Mouse (Mus musculus): ENCODE results near the gene Fbxl8. TPM values are rescaled to one million over a fixed set of nuclear protein-coding genes. Genes with fewer than 3 reads are reported as not detected.

Fbxl8 gene
- total RNA-seq (2014; rRNA removed; ENCODE audit: low replicate concordance) (1.5 and 6.4 TPM in 2 replicates), polyA plus RNA-seq (2015; fragmentation: Nextera tagmentation; extraction: Ambion mirVana) (3.6 and 4.3 TPM in 2 replicates)

DNA sequence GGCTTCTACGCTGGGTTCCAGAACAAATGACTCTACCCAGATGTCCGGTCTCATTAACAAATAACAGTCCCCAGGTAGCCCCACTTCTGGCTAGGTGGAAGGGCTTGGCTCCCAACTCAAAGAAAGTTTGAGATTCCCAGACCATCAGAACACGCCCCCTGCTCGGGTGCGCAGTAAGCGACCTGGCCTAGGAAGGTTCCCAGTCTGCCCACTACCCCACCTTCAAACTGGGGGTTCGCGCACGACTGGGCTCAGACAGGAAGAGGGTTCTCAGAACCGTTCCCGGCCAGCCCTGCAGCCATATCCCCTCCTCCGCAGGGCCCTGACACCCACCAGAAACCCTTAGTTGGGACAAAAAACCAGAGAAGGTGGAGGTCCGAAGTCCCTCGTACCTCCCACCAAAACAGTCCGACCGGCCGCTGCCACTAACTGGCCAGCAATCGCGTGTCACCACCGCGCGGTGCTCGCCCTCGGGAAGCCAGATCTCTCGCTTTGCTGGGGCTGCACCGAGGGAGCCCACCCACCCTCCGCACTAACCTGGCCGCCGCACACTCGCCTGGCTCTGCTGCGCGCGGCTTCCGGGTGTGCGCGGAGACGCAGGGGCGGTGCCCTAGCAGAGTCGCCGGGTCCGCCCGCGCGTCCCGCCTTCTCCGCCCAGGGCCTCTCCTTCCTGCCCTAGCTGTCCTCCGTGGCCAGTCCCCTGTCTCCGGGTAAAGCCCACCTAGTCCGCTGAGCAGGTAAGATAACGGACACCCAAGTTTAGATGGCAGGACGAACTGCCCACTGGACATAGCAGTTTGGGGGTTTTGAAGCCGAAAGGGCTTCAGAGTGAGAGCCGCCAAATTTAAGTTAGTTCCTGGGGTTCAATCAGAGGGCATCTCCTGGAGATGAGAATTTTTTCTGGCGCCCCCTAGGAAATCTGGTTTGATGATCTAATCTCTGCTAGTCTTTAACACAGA is at the start of gene Fbxl8, which contains the start of gene Tradd:
Fbxl8 (plus strand) TSS at position 625 of the 959 bp plus-strand sequence.
Tradd (minus strand) TSS at position 586 of the 959 bp plus-strand sequence.
- peaks cover 9% of the 10 kb centered on the region for H3K27me3 ChIP-seq (ENCODE audit: control insufficient read depth, insufficient read depth, low read length)

DNA sequence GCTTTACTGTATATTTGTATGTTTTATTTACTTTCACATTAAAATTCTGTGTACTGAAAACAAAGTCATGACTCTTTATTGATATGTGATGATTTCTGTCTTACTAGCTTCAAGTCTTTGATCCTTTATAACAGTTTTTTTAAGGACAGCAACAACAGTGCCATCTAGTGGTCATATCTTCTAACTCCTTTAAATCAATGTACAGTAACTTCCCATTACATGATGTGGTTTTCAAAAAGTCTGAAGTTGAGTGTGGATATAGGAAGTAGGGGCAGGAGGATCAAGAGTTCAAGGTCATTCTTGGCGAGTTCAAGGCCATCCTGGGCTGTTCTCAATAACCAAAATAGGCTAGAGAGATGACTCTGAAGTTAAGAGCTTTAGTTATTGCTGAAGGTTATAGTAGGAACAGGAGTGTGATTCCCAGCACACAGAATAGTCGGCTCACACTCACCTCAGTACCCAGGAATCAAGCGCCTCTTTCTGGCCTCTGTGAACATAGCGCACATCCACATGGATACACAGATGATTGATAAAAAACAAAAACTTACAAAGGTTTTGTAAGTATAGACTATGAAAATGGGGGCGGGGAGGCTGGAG is 46.4 kb upstream of the Fbxl8 start:
- H3K9me3 ChIP-seq (replicated peaks; ENCODE audit: control insufficient read depth, low read length): no peaks in the 10 kb centered on the region
- peaks cover 17% of the 10 kb centered on the region for H3K36me3 ChIP-seq (replicated peaks; ENCODE audit: control insufficient read depth, insufficient read depth, low read length)
- H3K4me2 ChIP-seq (ENCODE audit: low read depth, low read length): no peak overlapping the region
- no peaks in the 10 kb centered on the region for H3K4me1 ChIP-seq (ENCODE audit: control insufficient read depth, insufficient read depth)
- H3K9ac ChIP-seq (replicated peaks; ENCODE audit: low read depth, low read length): no peak overlapping the region
- 72% methylated on average over 5 of the region's 5 CpGs for WGBS
- ATAC-seq (ENCODE audit: insufficient read depth, low read depth) (no peak), DNase-seq (ENCODE audit: low spot score) (peak; percentile 69)
- no peak overlapping the region for H3K27ac ChIP-seq (ENCODE audit: low read depth)
- no peaks in the 10 kb centered on the region for H3K27me3 ChIP-seq (ENCODE audit: control insufficient read depth, insufficient read depth, low read length)
- TF ChIP-seq CTCF (IDR thresholded peaks at IDR 0.05; ENCODE audit: low read depth) (peak; percentile 74), EP300 (IDR thresholded peaks at IDR 0.05; ENCODE audit: low read depth) (no peak)
- no peak overlapping the region for H3K4me3 ChIP-seq (ENCODE audit: low read depth, low read length)

More for the DNA sequence above, at the start of gene Fbxl8, which contains the start of gene Tradd:
- 0 out of 2 replicates have a peak, but pooled peaks cover 4% of the 10 kb centered on the region for H3K36me3 ChIP-seq (replicated peaks; ENCODE audit: control insufficient read depth, insufficient read depth, low read length)
- no peak for TF ChIP-seq CTCF (IDR thresholded peaks at IDR 0.05; ENCODE audit: low read depth)
- TF ChIP-seq EP300 (IDR thresholded peaks at IDR 0.05; ENCODE audit: low read depth): no peak
- DNase-seq (ENCODE audit: low spot score): peak; percentile 67
- peak within 1 kb of the TSS; percentile 74 for H3K4me3 ChIP-seq (ENCODE audit: low read depth, low read length)
- no peaks in the 10 kb centered on the region for H3K9me3 ChIP-seq (replicated peaks; ENCODE audit: control insufficient read depth, low read length)
- WGBS: under 1% methylated on average over 54 of the region's 54 CpGs
- peak within 1 kb of the TSS; percentile 94 for H3K4me2 ChIP-seq (ENCODE audit: low read depth, low read length)
- peak; percentile 66 for ATAC-seq (ENCODE audit: insufficient read depth, low read depth)
- H3K9ac ChIP-seq (replicated peaks; ENCODE audit: low read depth, low read length): peak within 1 kb of the TSS; percentile 55
- H3K4me1 ChIP-seq (ENCODE audit: control insufficient read depth, insufficient read depth): peaks cover 24% of the 10 kb centered on the region
- no peak within 1 kb of the TSS for H3K27ac ChIP-seq (ENCODE audit: low read depth)

DNA sequence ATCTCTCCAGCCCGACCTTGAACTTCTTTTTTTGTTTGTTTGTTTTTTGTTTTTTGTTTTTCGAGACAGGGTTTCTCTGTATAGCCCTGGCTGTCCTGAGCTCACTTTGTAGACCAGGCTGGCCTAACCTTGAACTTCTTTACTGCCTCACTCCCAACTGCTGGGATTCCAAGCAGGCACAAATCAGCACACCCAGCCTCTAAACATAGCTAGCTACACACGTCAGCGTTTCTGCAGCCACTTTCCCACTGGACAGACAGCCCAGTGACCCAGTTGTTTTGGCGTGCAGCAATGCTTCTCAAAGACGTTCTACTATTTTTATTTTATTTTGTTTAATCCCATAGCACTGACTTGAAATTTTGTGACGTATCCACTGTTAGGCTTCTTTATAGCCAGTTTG is 40.6 kb upstream of the Fbxl8 start:
- Histone ChIP-seq H3K27me3 (ENCODE audit: control insufficient read depth, insufficient read depth, low read length) (no peaks in the 10 kb centered on the region), H3K9ac (replicated peaks; ENCODE audit: low read depth, low read length) (no peak overlapping the region), H3K36me3 (replicated peaks; ENCODE audit: control insufficient read depth, insufficient read depth, low read length) (no peaks in the 10 kb centered on the region), H3K4me1 (ENCODE audit: control insufficient read depth, insufficient read depth) (peaks cover 17% of the 10 kb centered on the region), H3K9me3 (replicated peaks; ENCODE audit: control insufficient read depth, low read length) (no peaks in the 10 kb centered on the region), H3K27ac (ENCODE audit: low read depth) (peak overlapping the region; percentile 92), H3K4me3 (ENCODE audit: low read depth, low read length) (0 out of 2 replicates have a peak overlapping the region, but pooled peaks have one; percentile 99), H3K4me2 (ENCODE audit: low read depth, low read length) (0 out of 2 replicates have a peak overlapping the region, but pooled peaks have one; percentile 96)
- TF ChIP-seq EP300 (IDR thresholded peaks at IDR 0.05; ENCODE audit: low read depth) (no peak), CTCF (IDR thresholded peaks at IDR 0.05; ENCODE audit: low read depth) (no peak)
- DNase-seq (ENCODE audit: low spot score): no peak
- WGBS: 55% methylated on average over 7 of the region's 7 CpGs
- ATAC-seq (ENCODE audit: insufficient read depth, low read depth): no peak

DNA sequence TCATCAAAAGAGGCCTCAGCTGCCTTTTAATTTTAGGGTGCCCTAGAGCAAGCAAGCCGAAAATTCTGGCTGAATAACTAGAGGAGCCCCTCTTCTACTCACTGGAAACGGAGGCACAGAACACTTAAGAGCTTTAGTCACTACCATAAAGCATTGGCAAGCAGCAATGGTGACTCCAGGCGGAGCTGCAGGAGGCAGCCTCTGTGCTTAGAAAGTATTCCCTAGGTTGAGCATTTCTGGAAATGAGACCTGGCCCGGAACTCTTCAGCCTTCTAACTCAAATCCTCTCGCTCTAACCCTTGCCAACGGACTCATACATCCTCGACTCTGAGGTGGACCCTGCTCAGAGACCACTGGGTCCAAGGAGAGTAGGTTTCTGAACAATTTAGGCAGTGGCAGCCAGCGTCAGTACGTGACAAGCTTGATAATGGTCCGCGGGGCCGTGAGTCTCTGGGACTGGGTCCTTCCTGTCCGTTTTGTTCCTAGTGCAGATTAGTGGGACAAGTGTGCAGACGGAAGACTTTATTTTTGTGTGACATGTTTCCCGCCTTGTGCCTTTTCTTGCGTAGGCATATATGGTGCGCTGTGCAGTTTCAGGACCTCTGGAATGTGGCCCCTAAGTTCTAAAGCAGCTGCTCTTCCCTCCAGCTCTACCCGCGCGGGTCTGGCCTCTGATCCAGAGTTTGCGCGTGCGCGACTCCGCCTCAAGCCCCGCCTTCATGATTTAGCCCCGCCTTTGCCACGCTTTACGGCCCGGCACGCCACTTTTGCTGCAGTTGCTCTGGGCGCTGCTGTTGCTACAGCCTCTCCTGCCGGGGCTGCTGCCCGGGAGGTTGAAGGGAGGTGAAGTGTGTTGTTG is 39.8 kb upstream of the Fbxl8 start, which contains the start of gene D230025D16Rik:
D230025D16Rik (plus strand) TSS at position 733 of the 859 bp plus-strand sequence.
- Histone ChIP-seq H3K4me1 (ENCODE audit: control insufficient read depth, insufficient read depth) (peaks cover 17% of the 10 kb centered on the region), H3K27me3 (ENCODE audit: control insufficient read depth, insufficient read depth, low read length) (no peaks in the 10 kb centered on the region), H3K4me3 (ENCODE audit: low read depth, low read length) (peak within 1 kb of the TSS; percentile 99), H3K9ac (replicated peaks; ENCODE audit: low read depth, low read length) (peak within 1 kb of the TSS; percentile 94), H3K4me2 (ENCODE audit: low read depth, low read length) (peak within 1 kb of the TSS; percentile 96), H3K9me3 (replicated peaks; ENCODE audit: control insufficient read depth, low read length) (no peaks in the 10 kb centered on the region), H3K36me3 (replicated peaks; ENCODE audit: control insufficient read depth, insufficient read depth, low read length) (no peaks in the 10 kb centered on the region), H3K27ac (ENCODE audit: low read depth) (peak within 1 kb of the TSS; percentile 92)
- DNase-seq (ENCODE audit: low spot score) (peak; percentile 94), ATAC-seq (ENCODE audit: insufficient read depth, low read depth) (peak; percentile 95)
- no peak for TF ChIP-seq EP300 (IDR thresholded peaks at IDR 0.05; ENCODE audit: low read depth)
- TF ChIP-seq CTCF (IDR thresholded peaks at IDR 0.05; ENCODE audit: low read depth): no peak
- WGBS: 1% methylated on average over 34 of the region's 34 CpGs

DNA sequence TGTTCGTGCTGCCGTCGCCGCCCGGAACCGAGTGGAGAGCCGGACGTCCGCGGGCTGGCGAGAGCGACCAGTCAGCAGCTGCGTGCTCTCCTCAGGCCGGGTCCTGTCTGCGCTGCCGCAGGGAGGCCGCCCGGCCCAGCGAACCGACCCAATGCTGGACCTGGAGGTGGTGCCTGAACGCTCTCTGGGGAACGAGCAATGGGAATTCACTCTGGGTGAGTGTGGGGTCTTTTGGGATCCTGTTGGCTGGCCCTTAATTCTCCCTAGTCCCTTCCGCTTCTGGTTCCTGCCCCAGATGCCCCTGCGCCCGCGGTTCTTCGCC is 39.2 kb upstream of the Fbxl8 start:
- no peak for DNase-seq (ENCODE audit: low spot score)
- ATAC-seq (ENCODE audit: insufficient read depth, low read depth): no peak
- Histone ChIP-seq H3K9ac (replicated peaks; ENCODE audit: low read depth, low read length) (peak overlapping the region; percentile 94), H3K27me3 (ENCODE audit: control insufficient read depth, insufficient read depth, low read length) (no peaks in the 10 kb centered on the region), H3K27ac (ENCODE audit: low read depth) (peak overlapping the region; percentile 92), H3K4me1 (ENCODE audit: control insufficient read depth, insufficient read depth) (peaks cover 17% of the 10 kb centered on the region), H3K9me3 (replicated peaks; ENCODE audit: control insufficient read depth, low read length) (no peaks in the 10 kb centered on the region), H3K4me2 (ENCODE audit: low read depth, low read length) (peak overlapping the region; percentile 96), H3K36me3 (replicated peaks; ENCODE audit: control insufficient read depth, insufficient read depth, low read length) (no peaks in the 10 kb centered on the region), H3K4me3 (ENCODE audit: low read depth, low read length) (peak overlapping the region; percentile 99)
- 0% methylated on average over 27 of the region's 27 CpGs for WGBS
- TF ChIP-seq EP300 (IDR thresholded peaks at IDR 0.05; ENCODE audit: low read depth): no peak
- TF ChIP-seq CTCF (IDR thresholded peaks at IDR 0.05; ENCODE audit: low read depth): no peak
